Mouse (Mus musculus) lung, adult 2 months (tissue): ENCODE data around the gene Kcnab2.

Source experiments
- CTCF ChIP-seq: fragments of 200-500 bp; IDR thresholded peaks from 2 replicates; pipeline ENCODE4 v1.5.1; 2011; ENCODE audit warnings: mild to moderate bottlenecking, low read length, control low read depth; ENCODE audit not compliant: insufficient read depth
- POLR2A ChIP-seq: fragments of 200-500 bp; IDR thresholded peaks from 2 replicates; pipeline ENCODE4 v1.6.1; 2011; ENCODE audit warnings: low read depth, mild to moderate bottlenecking, control low read depth, low read length, borderline replicate concordance; ENCODE audit errors: extremely low read depth

DNA sequence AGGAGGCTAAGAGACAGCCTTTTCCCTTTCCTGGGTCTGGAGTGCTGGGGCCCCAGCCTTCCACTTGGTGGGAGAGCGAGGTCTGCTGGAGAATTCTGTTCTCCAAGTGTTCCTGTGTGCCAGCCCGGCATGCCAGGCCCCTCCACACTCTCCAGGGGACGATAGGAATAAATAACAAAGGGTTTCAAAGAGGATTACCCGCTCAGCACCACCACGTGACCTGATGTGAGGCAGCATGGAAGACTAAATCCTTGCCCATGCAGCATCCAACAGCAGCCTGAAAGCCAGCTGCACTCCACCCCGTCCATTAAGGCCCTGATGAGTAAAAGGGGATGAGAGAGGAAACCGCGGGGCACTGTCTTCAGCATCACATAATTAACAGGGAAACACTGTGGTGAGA, 12.6 kb downstream of the Kcnab2 start:
- TF ChIP-seq CTCF (no peak), POLR2A (no peak)
